Mouse (Mus musculus): ENCODE data around the gene Pou2f3.

- TF ChIP-seq CTCF (IDR thresholded peaks at IDR 0.05; ENCODE audit: borderline replicate concordance, insufficient read depth, low read depth, low read length), result no peak
- no peak for TF ChIP-seq POLR2A (IDR thresholded peaks at IDR 0.05; ENCODE audit: borderline replicate concordance, insufficient read depth, low read length)
Observed at GRCm38 (mm10) chr9:43102931-43103330, 107.2 kb downstream of the Pou2f3 start.

Measured in cerebellum, adult 2 months (tissue).